Mouse (Mus musculus) telencephalon, adult 2 months (tissue): ENCODE results near the gene 1700018B08Rik.

ENCODE experiments used
- DNase-seq: peaks from one replicate; pipeline ENCODE4 v3.0.0-alpha.2; 2011; ENCODE audit warnings: low read depth, low spot score

The 1700018B08Rik gene

DNA sequence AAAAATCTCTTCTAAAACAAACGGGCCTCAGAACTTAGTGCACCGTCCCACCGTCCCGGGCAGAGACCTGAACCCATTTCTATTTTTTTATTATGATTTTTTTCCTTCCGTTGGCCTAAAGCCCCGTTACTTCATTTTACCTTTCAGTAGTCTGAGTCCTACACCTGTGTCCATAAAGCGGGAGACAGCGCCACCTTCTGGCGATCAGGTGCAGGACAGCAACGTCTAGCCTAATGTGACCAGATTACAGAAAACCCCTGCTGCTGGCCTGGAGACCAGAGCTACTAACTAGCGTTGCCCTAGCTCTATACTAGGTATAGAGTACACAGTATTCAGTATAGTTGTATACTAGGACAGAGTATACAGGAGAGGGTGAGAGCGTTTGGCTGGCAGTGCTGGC is 30.7 kb downstream of the 1700018B08Rik start:
- peak; percentile 4 for DNase-seq

DNA sequence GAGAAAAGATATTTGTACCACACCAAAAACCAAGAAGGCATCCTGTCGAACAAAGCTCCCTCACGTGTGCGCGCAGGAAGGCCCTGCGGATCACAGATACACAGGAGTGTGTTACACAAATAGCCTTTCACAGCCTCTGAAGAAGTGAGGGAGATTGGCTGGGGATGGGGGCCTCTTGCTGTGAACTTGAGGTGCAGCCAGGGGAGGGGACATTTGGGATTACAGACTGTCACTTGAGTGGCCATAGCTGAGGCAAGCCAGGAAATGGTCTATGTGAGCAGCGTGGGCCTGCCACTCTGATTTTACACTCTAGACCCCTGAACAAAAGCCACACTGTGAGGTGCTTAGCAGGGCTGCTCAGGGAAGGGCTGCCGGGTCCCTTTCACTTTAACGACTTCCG is 32.4 kb downstream of the 1700018B08Rik start:
- DNase-seq = no peak

- DNase-seq = no peak
These were observed 46.5 kb downstream of the 1700018B08Rik start for GRCm38 (mm10) chr8:121497621-121498020.

DNA sequence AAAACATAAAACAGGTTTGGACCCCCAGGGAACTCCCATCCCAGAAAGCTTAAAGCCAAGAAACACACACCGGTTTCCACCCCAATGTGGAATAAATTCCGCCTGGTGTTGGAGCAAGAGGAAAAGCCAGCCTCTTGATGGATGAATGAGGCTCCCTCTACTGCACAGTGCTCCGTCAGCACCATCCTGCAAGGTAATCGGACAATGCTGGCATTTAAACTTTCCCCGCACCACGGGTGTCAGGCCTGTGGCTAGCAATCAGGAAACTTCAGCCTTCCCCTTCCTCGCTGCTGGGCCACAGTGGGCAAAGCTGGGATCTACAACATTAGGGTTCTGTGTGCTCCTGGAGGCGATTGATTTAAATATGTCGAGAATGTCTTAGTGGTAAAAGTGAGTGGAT is 52.5 kb downstream of the 1700018B08Rik start:
- DNase-seq = no peak

- DNase-seq = no peak
These were observed 59.9 kb downstream of the 1700018B08Rik start for GRCm38 (mm10) chr8:121484072-121484782.
